Mouse (Mus musculus): ENCODE data around the gene Cyp2j9.

GRCm38 (mm10) chr4:96590911-96591790 lies at the start of gene Cyp2j9:
- TF ChIP-seq CTCF (IDR thresholded peaks at IDR 0.05 in 2 of 3, conservative IDR thresholded peaks at IDR 0.05 in 1 of 3; ENCODE audit: control insufficient read depth in 1 of 3, insufficient read depth in 1 of 3, low read depth in 2 of 3, low read length in 3 of 3, poor library complexity in 1 of 3, severe bottlenecking in 1 of 3), result no peak
- TF ChIP-seq ELF1 (IDR thresholded peaks at IDR 0.05; ENCODE audit: low read depth, low read length), result no peak
- no peak for TF ChIP-seq EP300 (IDR thresholded peaks at IDR 0.05; ENCODE audit: low read depth in 1 of 2, low read length in 2 of 2)
- TF ChIP-seq POLR2A (IDR thresholded peaks at IDR 0.05; ENCODE audit: control insufficient read depth in 1 of 2, insufficient read depth in 1 of 2, low read depth in 1 of 2, low read length in 2 of 2, poor library complexity in 1 of 2), result no peak
- no peak for TF ChIP-seq USF1 (IDR thresholded peaks at IDR 0.05; ENCODE audit: low read depth, low read length)
- no peak for TF ChIP-seq MAX (IDR thresholded peaks at IDR 0.05; ENCODE audit: low read length)
- no peak for TF ChIP-seq ETS1 (IDR thresholded peaks at IDR 0.05; ENCODE audit: low read depth, low read length)
- no peak for TF ChIP-seq RCOR1 (IDR thresholded peaks at IDR 0.05; ENCODE audit: low read depth, low read length)
- no peak for TF ChIP-seq HCFC1 (IDR thresholded peaks at IDR 0.05; ENCODE audit: low read depth, low read length)
- TF ChIP-seq RAD21 (IDR thresholded peaks at IDR 0.05; ENCODE audit: low read depth, low read length), result no peak
- no peak for TF ChIP-seq KAT2A (conservative IDR thresholded peaks at IDR 0.05; ENCODE audit: low read depth, low read length)

Data from MEL (cell line).